Mouse (Mus musculus): ENCODE results near the gene Cdkn3.

DNA sequence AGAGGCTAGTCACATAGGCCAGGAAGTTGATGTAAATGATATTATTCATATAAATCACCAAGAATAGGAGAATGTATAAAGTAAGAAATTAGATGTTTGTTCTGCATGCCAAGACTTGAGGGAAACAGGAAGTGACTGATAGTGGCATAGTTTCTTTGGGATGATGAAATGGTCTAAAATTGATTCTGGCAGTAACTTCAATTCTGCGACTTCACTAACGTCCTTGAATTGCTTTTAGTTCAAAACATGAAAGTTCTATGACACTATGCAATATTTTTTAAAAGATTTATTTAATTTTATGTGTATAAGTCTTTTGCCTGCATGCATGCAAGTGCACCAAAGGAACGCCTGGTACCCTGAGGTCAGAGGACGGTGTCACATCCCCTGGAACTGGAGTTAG is 42.9 kb downstream of the Cdkn3 start:
- TF ChIP-seq USF1 (IDR thresholded peaks at IDR 0.05; ENCODE audit: low read depth): no peak
- TF ChIP-seq CTCF (IDR thresholded peaks at IDR 0.05; ENCODE audit: control insufficient read depth, insufficient read depth, insufficient read length): no peak
- TF ChIP-seq MAX (IDR thresholded peaks at IDR 0.05): no peak
- TF ChIP-seq MYOD1 (IDR thresholded peaks at IDR 0.05; ENCODE audit: control insufficient read depth, insufficient read length, low read depth): no peak
- no peak for TF ChIP-seq MYOG (IDR thresholded peaks at IDR 0.05; ENCODE audit: control insufficient read depth, extremely low read depth, insufficient read length)

Measured in C2C12 (cell line).